Mouse (Mus musculus): ENCODE results near the gene Ptges.
A peak's percentile ranks its signal among the peaks of the same experiment; 100 is the strongest.
"Not testable (repeated sequence)": the region's sequence is repeated elsewhere in the genome, so short reads cannot be mapped to it uniquely, and the experiment has no call there.

The Ptges gene

GRCm38 (mm10) chr2:30928893-30929482 lies 675 bp downstream of the Ptges start:
- DNase-seq (ENCODE audit: low spot score in 2 of 2): peak in 1 of 2 experiments; percentile 28

- peak; percentile 85 for DNase-seq (ENCODE audit: low spot score in 2 of 2)
Measured at GRCm38 (mm10) chr2:30927844-30928628, 1.6 kb downstream of the Ptges start.

GRCm38 (mm10) chr2:30927151-30927781 lies 2.4 kb downstream of the Ptges start:
- no peak for DNase-seq (ENCODE audit: low spot score in 2 of 2)

GRCm38 (mm10) chr2:30926381-30926780 lies 3.3 kb downstream of the Ptges start:
- no peak for DNase-seq (ENCODE audit: low spot score in 2 of 2)

GRCm38 (mm10) chr2:30925181-30925580 lies 4.5 kb downstream of the Ptges start:
- no peak for DNase-seq (ENCODE audit: low spot score in 2 of 2)

- DNase-seq (ENCODE audit: low spot score in 2 of 2): no peak
Measured at GRCm38 (mm10) chr2:30923099-30923498, 6.6 kb downstream of the Ptges start.

GRCm38 (mm10) chr2:30920216-30920615 lies 9.4 kb downstream of the Ptges start:
- peak; percentile 29 to 45 for DNase-seq (ENCODE audit: low spot score in 2 of 2)

GRCm38 (mm10) chr2:30918780-30919329 lies 10.8 kb downstream of the Ptges start:
- DNase-seq (ENCODE audit: low spot score in 2 of 2): no peak

- no peak for DNase-seq (ENCODE audit: low spot score in 2 of 2)
Measured at GRCm38 (mm10) chr2:30918126-30918525, 11.5 kb downstream of the Ptges start.

GRCm38 (mm10) chr2:30917649-30918048 lies 12.0 kb downstream of the Ptges start:
- no peak for DNase-seq (ENCODE audit: low spot score in 2 of 2)

GRCm38 (mm10) chr2:30915933-30916332 lies 13.7 kb downstream of the Ptges start:
- DNase-seq (ENCODE audit: low spot score in 2 of 2): not testable (repeated sequence)

- DNase-seq (ENCODE audit: low spot score in 2 of 2): no peak
Measured at GRCm38 (mm10) chr2:30915376-30915775, 14.3 kb downstream of the Ptges start.

- no peak for DNase-seq (ENCODE audit: low spot score in 2 of 2)
Measured at GRCm38 (mm10) chr2:30914836-30915235, 14.8 kb downstream of the Ptges start.

- no peak for DNase-seq (ENCODE audit: low spot score in 2 of 2)
Measured at GRCm38 (mm10) chr2:30913022-30913421, 16.6 kb downstream of the Ptges start.

GRCm38 (mm10) chr2:30912291-30912773 lies 17.3 kb downstream of the Ptges start:
- DNase-seq (ENCODE audit: low spot score in 2 of 2): no peak

- DNase-seq (ENCODE audit: low spot score in 2 of 2): no peak
Measured at GRCm38 (mm10) chr2:30906641-30907040, 23.0 kb downstream of the Ptges start.

- no peak for DNase-seq (ENCODE audit: low spot score in 2 of 2)
Measured at GRCm38 (mm10) chr2:30905906-30906305, 23.8 kb downstream of the Ptges start.

- DNase-seq (ENCODE audit: low spot score in 2 of 2): no peak
Measured at GRCm38 (mm10) chr2:30904991-30905390, 24.7 kb downstream of the Ptges start.

GRCm38 (mm10) chr2:30904231-30904630 lies 25.4 kb downstream of the Ptges start:
- DNase-seq (ENCODE audit: low spot score in 2 of 2): no peak

GRCm38 (mm10) chr2:30902726-30903722 lies 26.6 kb downstream of the Ptges start:
- DNase-seq (ENCODE audit: low spot score in 2 of 2): no peak

- no peak for DNase-seq (ENCODE audit: low spot score in 2 of 2)
Measured at GRCm38 (mm10) chr2:30902256-30902655, 27.4 kb downstream of the Ptges start.
